Mouse (Mus musculus) embryo, embryonic 9.5 days (tissue): ENCODE results near the gene Olfr316.
"Not testable (repeated sequence)": the region's sequence is repeated elsewhere in the genome, so short reads cannot be mapped to it uniquely, and the experiment has no call there.

Experiments
- DNase-seq: peaks from one replicate; pipeline ENCODE4 v3.0.0-alpha.2; 2017; ENCODE audit errors: extremely low spot score

The Olfr316 gene

GRCm38 (mm10) chr11:58752434-58752833, at the start of gene Olfr316:
Gene Olfr316, plus strand, starts transcription at chr11:58752734.
- DNase-seq, result no peak

GRCm38 (mm10) chr11:58709086-58709485, 43.4 kb upstream of the Olfr316 start:
- no peak for DNase-seq

GRCm38 (mm10) chr11:58717723-58718122, 34.8 kb upstream of the Olfr316 start:
- not testable (repeated sequence) for DNase-seq

DNA sequence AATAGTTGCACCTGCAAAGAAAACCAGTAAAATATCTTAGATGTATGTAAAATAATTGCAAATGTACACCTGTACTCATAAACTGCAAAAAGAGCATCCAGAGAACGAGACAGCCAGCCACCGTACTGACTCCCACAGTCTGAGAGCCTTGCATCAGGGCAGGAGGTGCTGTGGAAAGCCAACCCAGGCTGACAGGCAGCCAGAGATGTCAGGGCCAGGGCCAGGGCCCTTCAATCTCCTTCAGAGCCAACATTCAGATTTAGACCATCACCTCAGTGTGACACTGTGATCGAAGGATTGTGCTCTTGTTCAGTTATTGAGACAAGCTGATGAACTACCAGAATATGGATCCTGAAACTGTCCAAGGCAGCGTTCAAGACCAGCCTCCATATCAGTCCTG, 32.8 kb upstream of the Olfr316 start:
- no peak for DNase-seq

DNA sequence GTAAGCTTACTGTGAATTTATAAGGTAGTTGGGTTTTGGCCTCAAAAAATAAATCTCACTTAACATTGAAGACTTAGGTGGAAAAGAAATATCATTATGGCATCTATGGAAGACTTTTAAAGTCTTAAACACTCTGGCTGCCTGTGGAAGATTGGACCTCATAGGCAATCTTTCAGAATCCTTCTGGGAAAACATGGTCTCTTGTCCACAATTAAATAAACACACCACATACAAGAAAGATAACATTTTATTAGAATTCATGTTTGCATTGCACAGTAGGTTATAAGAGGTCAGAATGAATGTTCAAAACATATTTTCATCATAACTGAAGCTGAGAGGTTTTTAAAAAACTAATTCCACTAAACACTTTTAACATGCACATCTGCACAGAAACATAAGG, 28.6 kb upstream of the Olfr316 start, which contains the start of gene Olfr318:
Gene Olfr318 (minus strand): TSS at position 101 of the 400 bp plus-strand sequence.
- no peak for DNase-seq

DNA sequence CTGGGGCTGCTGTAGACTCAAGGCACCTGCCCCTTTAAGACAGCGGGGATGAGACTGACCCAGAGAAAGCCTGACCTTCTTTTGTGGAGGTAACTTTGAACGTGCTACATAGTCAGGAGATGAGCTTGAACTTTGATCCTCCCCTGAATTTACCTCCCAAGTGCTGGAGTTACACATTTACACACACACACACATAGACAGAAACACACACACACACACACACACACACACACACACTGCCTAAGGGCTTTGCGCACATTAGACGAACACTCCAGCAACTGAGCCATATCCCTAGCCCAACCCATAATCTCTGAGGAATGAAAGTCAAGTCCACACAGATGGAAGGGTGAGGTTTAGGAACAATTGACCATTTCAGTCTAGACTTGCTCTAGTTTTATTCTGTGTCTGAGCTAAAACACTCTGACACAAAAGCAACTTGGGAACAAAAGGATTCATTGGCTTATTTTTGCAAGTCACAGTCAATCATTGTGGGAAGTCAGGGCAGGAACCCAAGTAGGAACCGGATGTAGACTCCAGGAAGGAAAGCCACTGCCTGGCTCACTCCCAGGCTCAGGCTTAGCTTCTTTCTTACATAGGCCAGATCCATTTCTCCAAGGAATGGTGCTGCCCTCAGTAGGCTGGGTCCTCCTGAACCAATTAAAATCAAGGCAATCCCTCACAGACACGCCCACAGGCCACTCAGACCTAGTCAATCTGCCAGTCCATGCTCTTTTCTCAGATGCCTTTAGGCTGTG, 24.5 kb upstream of the Olfr316 start:
- DNase-seq, result not testable (repeated sequence)

GRCm38 (mm10) chr11:58733372-58733771, 19.2 kb upstream of the Olfr316 start:
- DNase-seq, result no peak

DNA sequence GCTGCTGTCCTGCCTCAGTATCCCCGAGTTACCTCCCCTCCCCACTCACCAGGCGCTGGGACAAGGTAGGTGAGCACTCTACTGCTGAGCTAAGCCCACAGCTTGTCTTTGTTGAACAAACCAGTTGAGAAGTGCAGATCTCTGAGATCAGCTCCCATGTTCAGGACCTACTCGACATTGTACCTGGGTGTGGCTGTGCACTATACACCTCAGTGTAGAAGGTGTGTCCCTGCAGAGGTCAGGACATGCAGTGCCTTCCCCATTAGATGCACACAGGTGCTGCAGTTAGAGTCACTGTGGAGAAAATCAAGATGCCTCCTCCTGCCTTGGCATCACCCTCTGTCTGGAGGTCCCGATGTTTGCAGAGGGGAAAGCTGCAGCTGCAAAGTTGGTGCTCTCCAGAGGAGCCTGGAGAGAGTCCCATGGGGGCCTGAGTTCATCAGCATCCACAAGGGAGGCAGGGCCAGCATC, 13.7 kb upstream of the Olfr316 start, which contains the start of gene Olfr317:
Gene Olfr317 (minus strand): TSS at position 421 of the 471 bp plus-strand sequence.
- DNase-seq, result no peak

GRCm38 (mm10) chr11:58751096-58751495, 1.4 kb upstream of the Olfr316 start:
- not testable (repeated sequence) for DNase-seq

DNA sequence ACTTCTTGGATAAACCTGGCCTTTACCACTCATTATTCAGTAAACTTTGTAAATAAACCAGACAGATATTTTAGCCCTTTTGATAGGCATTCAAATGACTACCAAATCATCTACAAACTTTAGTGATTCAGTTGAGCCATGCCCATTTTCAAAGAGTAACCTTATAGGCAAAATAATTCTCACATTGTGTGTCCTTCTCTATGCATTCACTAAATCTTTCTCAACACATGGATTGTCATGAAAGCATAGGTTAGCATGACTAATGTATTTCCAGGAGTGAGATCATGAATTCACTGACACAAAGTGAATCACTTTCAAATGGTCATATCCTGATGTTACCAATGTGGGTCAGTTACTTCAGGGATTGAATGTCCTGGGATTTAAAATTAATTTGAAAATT, 20.4 kb downstream of the Olfr316 start, which contains the start of gene Olfr315:
Gene Olfr315 (plus strand): TSS at position 301 of the 400 bp plus-strand sequence.
- DNase-seq, result no peak

DNA sequence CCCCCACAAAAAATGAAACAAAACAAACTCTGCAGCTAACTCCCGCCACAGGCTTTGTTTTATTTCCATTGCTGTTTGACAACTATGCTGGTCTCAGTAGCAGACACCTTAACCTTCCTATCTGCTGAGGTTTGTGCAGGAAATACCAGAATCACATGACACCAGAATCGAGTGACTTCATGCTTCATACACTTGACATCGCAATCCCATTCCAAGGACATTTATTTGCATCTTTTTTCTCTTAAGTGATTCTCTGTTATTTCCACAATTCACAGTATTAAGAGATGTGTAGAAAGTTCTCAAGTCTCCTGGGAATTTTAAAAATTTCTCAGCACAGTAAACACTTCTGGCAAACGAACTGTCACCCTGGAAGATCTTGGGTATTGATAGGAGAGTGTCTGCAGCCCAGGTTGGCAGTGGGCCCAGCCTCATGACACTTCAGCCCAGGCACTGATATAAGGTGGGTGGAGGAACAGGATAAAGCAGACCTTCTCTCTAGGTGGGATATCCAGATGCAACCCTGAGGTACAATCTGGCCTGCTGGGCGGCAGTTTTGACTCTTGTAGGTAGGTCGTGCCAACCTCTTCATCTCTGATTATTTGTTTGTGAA, 30.1 kb downstream of the Olfr316 start, which contains the start of gene Olfr314:
Gene Olfr314 (plus strand): TSS at position 473 of the 610 bp plus-strand sequence.
- DNase-seq, result no peak

DNA sequence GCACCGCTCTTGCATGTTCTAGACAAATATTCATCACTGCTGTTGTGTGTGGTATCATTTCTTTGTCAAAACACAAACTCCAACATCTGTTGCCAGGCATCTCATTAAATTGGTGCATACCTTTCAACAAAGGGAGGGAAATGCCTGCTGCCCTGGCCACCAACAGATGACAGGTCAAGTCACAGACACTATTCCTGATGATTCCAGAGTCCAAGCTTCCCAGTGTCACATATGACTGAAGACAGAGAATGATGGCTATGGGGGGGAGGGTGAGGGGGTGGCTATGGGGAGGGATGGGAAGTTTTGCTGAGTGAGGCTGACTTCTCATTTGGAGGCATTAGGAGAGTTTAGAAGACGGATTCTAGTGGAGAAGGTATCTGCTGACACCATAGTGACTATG, 31.6 kb downstream of the Olfr316 start:
- DNase-seq, result no peak

- DNase-seq, result no peak
Measured at GRCm38 (mm10) chr11:58787651-58788050, 35.1 kb downstream of the Olfr316 start.

GRCm38 (mm10) chr11:58788346-58788745, 35.8 kb downstream of the Olfr316 start:
- no peak for DNase-seq

- DNase-seq, result no peak
Measured at GRCm38 (mm10) chr11:58789532-58789931, 37.0 kb downstream of the Olfr316 start.

- DNase-seq, result no peak
Measured at GRCm38 (mm10) chr11:58790053-58790452, 37.5 kb downstream of the Olfr316 start.

GRCm38 (mm10) chr11:58790646-58791045, 38.1 kb downstream of the Olfr316 start:
- no peak for DNase-seq

DNA sequence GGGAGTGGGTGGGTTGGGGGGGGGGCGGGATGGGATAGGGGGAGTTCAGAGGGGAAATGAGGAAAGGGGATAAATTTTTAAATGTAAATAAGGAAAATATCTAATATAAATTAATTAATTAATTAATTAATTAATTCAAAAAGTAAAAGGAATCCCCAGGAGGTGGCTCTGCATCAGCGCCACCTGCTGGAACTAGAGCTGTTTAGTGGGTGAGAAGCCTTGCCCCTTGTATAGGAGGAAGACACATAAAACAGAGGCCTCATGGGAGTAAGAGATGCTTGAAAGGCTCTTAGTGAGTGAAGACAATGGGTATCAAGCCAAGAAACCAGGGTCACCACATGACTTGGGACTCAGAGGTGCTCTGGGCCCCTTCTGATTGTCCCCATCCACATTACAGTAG, 43.3 kb downstream of the Olfr316 start:
- no peak for DNase-seq

DNA sequence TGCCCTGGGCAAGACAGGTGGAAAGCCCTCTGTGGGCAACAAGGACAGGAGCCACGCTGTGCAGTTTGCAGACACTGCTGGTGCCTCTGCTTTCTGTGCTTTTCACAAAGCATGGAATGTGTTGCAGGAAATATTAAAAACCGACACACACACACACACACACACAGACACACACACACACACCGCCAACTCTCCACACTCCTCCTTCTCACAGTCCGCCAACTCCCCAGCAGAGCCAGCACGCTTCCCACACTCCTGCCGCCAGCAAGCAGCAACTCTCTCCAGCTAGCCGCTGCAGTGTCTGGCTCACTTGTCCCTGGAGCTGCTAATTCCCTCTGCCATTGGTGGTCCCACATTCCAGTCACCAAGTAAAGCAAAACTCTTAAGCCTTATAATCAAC, 44.3 kb downstream of the Olfr316 start:
- no peak for DNase-seq

DNA sequence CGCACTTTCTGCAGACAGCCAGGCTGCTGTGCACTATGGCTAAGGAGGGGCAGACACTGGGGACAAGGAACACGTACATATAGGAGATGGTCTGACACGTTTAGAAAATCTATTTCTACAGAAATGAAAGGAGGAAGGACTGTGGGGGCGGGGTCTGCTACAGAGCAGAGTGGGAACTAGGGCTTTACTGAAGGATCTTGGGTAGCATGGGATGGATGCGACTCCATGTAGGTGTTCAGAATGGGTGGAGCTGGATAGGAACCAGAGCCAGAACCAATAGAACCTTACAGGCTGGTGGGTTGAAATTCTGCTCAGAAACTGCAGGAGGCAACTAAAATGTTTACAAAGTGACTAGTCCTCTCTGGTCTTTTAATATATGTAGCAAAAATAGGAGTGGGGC, 47.2 kb downstream of the Olfr316 start:
- no peak for DNase-seq

DNA sequence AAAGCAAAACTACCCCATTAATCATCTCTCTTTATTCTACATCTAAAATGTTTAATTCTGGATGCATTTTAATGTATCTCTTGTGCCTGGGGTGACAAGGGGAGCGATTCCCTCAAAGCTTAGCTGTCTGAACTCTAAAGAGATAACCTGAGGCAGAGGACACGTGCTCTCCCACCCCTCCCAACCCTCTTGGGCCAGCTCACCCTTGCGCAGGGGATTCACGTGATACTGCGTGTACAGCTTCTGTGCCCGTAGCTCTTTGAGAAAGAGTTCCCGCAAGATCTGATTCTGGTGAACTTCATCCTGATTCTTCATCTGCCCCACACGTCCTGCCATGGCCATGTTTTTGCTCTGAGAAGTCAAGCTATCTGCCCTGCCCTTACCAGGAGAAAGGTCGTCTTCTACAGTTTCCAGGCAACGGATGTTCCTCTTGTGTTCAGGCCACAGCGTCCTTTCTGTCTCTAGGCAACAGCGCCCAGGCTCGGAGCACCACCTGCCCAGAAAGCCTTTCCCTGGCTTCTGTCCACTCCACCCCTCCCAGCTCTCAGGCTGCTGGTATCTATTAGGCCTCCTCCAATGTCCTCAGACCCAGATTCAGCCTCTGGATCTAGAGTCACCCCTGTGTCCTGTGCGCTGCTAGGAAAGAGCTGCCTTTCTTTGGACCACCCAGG, 49.2 kb downstream of the Olfr316 start, which contains the start of gene Fam183b:
Gene Fam183b (minus strand): TSS at position 403 of the 671 bp plus-strand sequence.
- DNase-seq, result peak; percentile 45

GRCm38 (mm10) chr11:58803871-58804270, 51.3 kb downstream of the Olfr316 start:
- DNase-seq, result no peak
